Mouse (Mus musculus): ENCODE data around the gene Smoc2. TPM values are rescaled to one million over a fixed set of nuclear protein-coding genes. Genes with fewer than 3 reads are reported as not detected.

Gene Smoc2
- total RNA-seq (2023): not detected

DNA sequence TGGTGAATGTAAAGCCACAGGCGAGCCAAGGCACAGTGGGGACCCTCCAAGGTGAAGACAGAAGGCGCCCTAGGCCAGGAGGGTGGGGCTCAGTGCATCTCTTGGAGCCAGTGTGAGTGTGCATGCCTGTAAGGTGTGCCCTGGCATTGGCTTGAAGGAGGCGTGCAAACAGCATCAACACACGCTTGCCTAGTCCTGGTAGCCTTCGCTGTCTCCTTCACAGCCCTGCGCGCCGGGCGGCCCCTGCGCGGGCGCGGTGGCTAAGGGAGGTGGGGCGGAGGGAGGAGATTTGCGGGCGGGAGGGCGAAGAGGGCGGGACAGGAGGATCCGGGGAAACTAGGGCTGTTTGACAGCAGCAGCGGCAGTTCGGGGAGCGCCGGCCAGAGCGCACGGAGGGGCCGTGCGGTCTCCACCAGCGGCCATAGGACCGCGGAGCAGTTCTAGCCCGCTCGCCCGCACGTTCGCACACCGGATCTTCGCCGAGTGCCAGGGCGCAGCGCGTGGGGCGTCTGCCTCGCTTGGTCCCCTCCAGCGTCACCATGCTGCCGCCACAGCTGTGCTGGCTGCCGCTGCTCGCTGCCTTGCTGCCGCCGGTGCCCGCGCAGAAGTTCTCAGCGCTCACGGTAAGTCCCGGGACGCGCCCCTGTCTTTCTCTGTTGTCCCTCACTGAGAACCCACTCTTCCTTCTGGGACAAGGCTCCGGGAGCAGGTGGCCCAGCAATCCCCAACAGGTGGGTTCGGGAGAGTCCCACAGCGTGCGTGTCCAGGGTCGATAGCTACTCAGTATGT is at the start of gene Smoc2:
Smoc2 (plus strand) TSS at position 330 of the 789 bp plus-strand sequence.

Other genes starting within 250 kb of the Smoc2 start
- not detected for gene Gm7358, start 220.0 kb upstream of the Smoc2 start, total RNA-seq (2023)
- gene Dact2, start 75.2 kb upstream of the Smoc2 start, total RNA-seq (2023): 1 to 10 TPM in 1 of 2 experiments, under 1 TPM in 1; 0.95 to 1.2 TPM